Mouse (Mus musculus) B cell, adult 67 days (primary cell): Measurements from ENCODE around the gene Gm16440. TPM values are rescaled to one million over a fixed set of nuclear protein-coding genes. Genes with fewer than 3 reads are reported as not detected.

Source experiments
- total RNA-seq, 2 experiments: library from RNA; stranded (reverse); gene quantifications; 4 replicates each; pipeline ENCODE4 v1.2.4; 2023

Gene Gm16440
- total RNA-seq = not detected

DNA sequence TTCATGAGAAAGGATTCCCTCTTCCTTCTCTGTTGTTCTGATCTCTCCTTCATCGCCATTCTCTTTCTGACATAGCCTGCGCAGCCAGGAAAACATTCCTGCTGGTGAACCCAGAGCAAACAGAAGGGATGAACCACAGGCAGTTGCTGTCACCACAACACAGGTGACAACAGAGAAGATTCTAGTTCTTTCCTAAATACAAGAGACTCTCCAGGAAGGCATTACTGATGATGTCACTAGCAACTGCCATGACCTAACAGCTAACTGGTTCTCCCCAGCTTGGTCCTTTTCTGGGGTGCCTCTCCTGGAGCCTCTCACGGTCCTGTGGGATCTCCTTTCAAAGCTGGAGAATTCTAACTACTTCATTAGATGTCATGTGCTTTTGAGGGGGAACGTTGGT lies at the start of gene Gm16440:
TSS of gene Gm16440 (minus strand) at position 101 of the 400 bp plus-strand sequence.

DNA sequence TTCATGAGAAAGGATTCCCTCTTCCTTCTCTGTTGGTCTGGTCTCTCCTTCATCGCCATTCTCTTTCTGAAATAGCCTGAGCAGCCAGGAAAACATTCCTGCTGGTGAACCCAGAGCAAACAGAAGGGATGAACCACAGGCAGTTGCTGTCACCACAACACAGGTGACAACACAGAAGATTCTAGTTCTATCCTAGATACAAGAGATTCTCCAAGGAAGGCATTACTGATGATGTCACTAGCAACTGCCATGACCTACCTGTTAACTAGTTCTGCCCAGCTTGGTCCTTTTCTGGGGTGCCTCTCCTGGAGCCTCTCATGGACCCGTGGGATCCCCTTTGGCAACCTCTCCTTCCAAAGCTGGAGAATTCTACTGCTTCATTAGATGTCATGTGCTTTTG lies 22.3 kb upstream of the Gm16440 start, which contains the start of gene Gm3591:
TSS of gene Gm3591 (minus strand) at position 101 of the 400 bp plus-strand sequence.

DNA sequence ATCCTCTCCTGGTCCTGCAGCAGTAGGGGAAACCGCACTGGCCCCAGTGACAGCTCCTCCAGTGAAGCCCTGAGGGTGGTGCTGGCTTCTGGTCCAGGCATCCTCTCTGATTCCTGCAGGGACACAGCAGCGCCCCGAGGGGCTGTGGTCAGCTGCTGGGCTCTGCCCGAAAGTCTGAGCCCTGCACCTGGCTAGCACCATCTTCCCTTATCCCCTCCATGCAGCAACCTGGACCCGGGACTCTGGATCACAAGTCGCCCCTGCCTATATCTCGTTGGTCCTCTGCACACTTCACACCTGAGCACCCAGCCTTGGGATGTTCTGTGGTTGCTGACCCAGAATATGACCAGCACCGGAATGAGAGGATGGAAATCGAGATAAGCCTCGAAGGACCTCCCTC lies 46.5 kb downstream of the Gm16440 start, which contains the start of gene Gm3618:
TSS of gene Gm3618 (minus strand) at position 101 of the 400 bp plus-strand sequence.

Other genes with a start within 250 kb of the Gm16440 start
- gene Gm21560, start 171.0 kb downstream of the Gm16440 start, total RNA-seq = not detected
- gene Gm3411, start 103.1 kb downstream of the Gm16440 start, total RNA-seq = not detected
- not detected for gene Gm21103, start 85.5 kb downstream of the Gm16440 start, total RNA-seq
- gene Gm3618, start 46.6 kb downstream of the Gm16440 start, total RNA-seq = not detected
- gene Gm3591, start 22.2 kb upstream of the Gm16440 start, total RNA-seq = under 1 TPM in 1 of 2 experiments, not detected in 1; 0.59 TPM
- gene Gm3594, start 54.3 kb upstream of the Gm16440 start, total RNA-seq = not detected
- gene Gm8356, start 147.0 kb upstream of the Gm16440 start, total RNA-seq = not detected
- not detected for gene Gm3629, start 200.3 kb upstream of the Gm16440 start, total RNA-seq
- gene Gm3460, start 232.1 kb upstream of the Gm16440 start, total RNA-seq = not detected